Mouse (Mus musculus): Measurements from ENCODE around the gene Rasal3. TPM values are rescaled to one million over a fixed set of nuclear protein-coding genes. Genes with fewer than 3 reads are reported as not detected.

Rasal3 gene
- total RNA-seq (2021): 1.7 and 18.1 TPM in 2 replicates
- long read RNA-seq, experiment 1, partial matches to known transcripts: 1 of 7 reads
- long read RNA-seq, experiment 1, other reads (novel, unspliced or antisense): 3 of 7 reads
- long read RNA-seq, experiment 2, partial matches to known transcripts: 0 of 5 reads
- long read RNA-seq, experiment 2, other reads (novel, unspliced or antisense): 4 of 5 reads

DNA sequence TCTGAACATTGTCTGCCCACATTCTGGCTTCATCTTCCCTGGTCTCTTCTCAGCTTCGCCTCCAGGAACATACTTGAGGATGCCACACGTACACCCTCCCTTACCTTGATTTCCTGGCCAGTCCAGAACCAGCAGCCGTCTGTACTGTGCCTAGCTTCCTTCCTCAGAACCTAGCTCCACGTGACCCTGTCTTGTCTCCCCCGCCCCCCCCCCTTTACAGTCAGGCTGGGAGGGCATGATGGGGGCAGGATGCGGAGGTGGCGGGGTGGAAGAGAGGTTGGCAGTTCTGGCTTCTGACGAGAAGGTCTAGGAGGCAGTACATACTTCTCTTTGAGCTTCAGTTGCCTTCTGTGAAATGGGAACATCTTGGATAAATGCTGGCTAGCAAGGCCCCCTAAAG is at the start of gene Rasal3:
Gene Rasal3 (minus strand): TSS at position 167 of the 400 bp plus-strand sequence.
- DNase-seq: no peak

DNA sequence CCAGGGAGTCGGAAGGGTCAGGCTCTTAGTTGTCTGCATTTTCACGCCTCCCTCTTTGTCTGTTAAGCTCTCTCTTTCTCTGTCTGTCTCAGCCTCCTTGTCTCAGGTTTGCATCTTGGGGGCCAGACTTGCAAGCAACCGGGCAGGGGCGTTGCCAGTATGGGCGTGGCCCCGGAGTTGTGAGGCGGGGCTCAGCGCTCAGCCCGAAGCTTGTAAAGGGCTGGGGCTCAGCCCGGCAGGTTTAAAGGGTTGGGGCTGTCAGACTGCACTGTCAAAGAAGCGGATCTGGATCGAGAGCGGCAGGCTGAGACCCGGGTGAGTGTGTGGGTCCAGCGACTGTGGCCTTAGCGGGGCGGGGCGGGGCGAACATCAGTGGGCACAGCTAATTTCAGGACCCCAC is 49.1 kb upstream of the Rasal3 start, which contains the start of gene Cyp4f39:
Gene Cyp4f39 (plus strand): TSS at position 242 of the 400 bp plus-strand sequence.
- peak; percentile 46 for DNase-seq

DNA sequence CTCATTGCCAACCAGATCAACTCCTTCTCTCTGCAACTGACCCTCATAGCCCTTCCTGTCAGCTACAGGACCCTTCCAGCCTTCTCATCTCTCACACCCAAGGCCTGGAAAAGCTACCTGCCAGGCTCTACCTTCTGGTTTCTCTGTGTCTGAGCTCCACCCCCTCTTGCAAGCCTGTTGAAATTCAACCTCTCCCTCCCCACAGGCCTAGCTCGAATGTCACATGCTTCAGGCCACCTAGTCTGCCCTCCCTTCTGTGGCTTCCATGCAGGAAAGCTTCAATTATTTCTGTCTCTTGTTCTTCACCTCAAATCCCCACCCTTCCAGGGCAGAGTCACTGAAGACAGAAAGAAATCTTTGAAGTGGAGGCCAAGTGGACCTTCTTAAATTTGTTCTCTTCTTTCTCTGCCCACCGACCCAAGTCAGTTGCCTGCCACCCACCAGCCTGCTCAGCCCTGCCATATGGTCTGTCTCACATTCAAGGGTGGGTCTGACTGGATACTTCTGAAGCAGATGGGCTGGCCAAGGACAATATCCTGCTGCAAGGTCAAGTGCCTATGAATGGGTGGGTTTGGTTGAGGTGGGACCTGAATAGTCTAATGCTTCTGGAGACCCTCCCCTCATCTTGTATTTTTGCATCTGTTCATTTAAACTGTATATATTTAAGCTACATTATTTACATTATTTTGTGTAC is 47.6 kb upstream of the Rasal3 start:
- no peak for DNase-seq

DNA sequence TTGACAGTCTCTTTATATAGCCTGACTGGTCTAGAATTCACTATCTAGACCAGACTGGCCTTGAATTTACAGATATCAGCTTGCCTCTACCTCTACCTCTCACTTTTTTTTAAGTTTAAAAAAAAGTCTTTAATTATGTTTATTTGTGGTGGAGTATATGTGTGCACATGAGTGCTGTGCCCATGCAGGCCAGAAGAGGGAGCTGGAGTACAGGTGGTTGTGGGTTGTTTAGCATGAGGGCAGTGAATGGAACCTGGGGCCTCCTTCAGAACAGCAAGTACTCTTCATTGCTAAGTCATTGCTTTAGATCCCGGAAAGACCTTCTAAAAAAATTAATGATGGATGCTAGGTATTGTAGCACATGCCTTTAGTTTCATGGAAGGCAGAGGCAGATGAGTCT is 45.7 kb upstream of the Rasal3 start:
- no peak for DNase-seq

DNA sequence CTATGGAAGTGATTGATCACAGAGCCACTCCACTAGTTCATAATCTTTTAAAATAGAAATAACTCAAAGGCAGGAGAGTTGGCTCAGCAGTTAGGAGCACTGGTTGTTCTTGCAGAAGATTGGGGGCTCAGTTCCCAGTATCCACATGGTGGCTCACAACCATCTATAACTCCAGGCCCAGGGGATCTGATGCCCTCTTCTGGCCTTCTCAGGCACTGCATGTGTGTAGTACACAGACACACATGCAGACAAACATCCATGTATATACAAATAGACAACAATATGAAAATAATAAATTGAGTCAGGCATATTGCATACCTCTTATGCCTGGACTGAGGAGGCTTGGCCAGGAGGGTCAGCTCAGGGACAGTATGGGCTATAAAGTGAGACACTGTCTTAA is 43.8 kb upstream of the Rasal3 start:
- no peak for DNase-seq

DNA sequence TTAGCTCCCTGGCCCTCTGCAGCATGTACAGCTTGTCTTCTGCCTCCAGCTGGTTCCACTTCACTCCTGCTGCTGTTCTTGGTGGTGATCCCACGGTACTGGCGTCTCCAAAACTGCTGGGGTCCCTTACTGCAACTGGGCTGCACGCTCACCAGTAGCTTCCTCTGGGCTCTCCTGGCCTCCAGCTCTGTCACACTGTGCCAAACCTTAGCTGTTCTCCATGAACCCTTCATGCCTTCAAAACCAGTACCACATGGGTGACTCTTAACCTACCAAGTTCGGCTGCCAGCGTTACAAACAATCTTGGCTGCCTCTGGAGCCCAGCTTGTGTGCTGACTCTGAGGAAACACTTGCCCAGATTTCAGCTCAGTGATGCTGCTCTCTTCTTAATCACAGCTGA is 41.6 kb upstream of the Rasal3 start:
- peak; percentile 60 for DNase-seq

DNA sequence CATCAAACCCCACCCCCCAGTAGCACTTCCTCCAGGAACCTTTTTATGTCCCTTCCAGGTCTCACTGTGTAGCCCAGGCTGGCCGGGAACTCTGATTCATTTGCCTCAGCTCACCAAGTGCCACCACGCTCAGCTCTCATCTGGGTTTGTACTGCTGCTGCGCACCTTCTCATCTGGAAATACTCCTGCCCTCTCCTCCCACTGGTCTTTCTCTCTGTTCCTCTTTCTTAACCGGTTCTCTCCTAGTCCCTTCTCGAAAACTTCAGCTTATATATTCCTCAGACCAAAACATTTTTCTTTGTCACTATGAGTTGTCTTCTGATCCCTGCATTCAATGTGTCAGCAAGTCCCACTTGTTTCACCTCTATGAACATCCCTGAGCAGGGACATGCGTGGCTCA is 39.9 kb upstream of the Rasal3 start:
- DNase-seq: no peak

DNA sequence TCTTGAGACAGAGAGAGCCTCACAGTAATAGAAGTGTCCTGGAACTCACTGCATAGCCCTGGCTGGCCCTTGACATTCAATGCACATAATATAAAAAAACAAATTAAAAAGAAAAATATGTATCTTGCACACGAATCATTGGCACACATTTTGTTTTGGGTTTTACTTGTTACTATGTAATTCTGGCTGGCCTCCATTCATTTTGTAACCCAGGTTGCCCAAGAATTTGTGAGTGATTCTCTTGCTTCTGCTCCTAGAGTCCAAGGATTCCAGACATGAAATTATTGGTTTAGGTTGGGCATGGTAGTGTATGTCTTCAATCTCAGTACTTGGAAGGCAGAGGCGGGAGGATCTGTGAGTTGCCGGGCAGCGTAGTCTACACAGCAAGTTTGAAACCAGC is 33.7 kb upstream of the Rasal3 start:
- peak; percentile 38 for DNase-seq

DNA sequence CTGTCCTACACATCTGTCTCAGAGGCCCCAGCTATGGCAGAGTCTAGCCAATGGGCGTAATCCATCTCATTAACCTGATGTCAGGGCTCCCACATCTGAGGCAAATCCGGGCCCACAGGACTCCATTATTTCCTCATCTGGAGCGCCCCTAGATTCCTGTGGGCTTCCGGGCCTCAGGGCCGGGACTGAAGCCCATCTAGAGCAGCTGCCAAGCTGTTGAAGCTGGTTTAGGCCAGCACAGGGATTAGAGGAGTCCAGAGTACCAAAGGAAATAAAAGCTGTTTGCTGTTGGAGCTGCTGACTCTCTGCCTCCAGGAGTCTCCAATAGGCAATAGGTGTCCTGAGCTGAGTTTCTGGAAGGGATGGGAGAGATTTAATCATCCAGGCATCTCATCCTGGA is 31.8 kb upstream of the Rasal3 start:
- no peak for DNase-seq

DNA sequence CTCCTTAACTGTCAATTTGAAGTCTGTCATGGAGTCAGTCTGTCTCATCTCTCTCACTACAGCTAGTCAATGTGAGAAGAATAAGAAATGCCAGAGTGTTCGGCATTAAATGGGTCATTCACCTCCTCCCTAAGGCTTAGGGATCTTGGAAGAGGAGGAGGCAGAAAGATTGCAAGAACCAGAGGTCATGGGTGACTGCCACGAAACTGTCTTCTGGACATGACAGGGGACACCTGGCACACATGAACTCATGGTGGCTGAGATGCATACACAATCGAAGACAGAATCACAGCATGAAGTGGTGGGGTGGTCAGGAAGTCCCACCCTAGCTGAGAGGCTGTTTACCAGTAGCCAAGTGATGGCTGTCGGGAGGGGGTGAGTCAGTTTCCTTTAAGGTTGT is 30.9 kb upstream of the Rasal3 start:
- DNase-seq: no peak

DNA sequence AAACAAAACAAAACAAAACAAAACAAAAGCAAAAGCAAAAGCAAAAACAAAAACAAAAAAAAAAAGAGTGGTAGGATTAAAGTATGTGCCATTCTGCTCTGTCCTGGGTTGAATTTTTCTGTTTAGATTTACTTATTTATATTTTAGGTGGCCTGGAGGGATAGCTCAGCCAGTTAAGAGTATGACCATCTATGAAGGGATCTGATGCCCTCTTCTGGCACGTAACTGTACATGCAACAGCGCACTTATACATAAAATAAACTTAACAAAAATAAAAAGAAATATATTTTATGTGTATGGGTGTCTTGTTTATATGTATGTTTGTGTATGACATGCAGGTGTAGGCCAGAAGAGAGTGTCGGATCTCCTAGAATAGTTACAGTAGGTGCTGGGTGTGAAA is 28.6 kb upstream of the Rasal3 start:
- DNase-seq: no peak

DNA sequence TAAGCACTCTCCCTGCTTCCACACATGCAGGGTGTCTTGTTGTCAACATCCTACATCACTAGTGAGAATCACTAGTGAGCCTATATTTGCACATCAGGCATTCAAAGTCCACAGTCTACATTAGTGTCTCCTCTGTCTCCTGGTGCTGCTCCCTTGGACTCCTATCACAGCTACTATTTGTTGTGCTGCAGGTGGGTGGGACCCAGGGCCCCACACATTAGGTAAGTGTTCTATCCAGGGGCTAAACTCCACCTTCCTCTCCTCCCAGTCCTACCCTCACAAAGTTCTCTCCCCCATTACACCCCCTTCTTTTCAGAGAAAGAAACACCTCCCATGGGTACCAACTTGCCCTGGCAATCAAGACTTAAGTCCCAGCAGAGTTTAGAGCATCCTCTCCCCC is 23.2 kb upstream of the Rasal3 start:
- no peak for DNase-seq

DNA sequence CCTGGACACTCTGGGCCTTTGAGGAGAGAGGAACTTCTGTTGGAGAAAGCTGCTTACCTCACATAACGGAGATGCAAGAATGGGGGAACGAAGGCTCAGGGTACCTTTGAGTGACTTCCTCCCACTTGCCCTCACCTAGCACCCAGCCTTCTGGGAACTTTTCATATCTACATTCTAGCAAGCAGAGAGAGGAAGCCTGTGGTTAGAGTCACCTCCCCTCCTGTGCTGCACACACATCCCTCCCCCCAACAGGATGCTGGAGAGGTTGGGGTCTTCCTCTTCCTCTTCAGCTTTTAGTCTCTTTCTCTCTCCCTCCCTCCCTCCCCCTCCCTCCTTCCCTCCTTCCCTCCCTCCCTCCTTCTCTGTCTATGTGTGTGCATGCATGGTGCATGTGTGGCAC is 20.7 kb upstream of the Rasal3 start, which contains the start of gene Pglyrp2:
Gene Pglyrp2 (minus strand): TSS at position 134 of the 400 bp plus-strand sequence.
- no peak for DNase-seq

DNA sequence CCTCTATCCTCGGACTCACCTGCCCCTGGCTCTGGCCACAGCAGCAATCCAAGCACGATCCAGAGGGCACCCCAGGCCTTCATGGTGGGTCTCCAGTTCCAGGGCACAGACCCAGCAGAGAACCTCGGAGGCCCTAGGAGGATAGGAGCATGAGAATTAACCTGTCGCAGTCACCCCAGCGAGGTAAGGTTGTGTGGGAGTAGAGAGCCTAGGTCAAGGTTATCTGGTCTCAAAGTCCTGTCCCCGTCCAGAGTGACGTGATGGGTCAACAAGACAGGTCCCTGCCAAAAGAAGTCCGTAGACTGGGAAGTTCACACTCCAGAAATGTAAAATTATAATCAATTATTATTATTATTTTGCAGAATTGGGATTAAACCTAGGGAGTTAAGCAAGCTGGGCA is 17.4 kb upstream of the Rasal3 start:
- DNase-seq: no peak

DNA sequence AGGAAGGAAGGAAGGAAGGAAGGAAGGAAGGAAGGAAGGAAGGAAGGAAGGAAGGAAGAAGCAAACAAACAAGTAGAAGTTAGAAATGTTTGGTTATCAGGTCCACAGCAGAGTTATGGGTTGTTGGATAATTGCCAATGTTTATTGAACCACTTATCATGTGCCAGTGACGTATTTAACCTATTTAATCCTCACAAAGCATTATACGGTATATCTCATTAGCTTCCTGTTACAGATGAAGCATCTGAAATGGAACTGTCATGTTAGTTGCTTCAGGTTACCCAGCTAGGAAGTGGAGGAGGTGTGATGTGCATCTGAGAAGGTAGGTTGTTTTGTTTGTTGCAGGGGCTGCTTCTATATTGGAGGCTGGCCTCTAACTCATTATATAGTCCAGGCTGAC is 16.6 kb upstream of the Rasal3 start:
- DNase-seq: no peak

DNA sequence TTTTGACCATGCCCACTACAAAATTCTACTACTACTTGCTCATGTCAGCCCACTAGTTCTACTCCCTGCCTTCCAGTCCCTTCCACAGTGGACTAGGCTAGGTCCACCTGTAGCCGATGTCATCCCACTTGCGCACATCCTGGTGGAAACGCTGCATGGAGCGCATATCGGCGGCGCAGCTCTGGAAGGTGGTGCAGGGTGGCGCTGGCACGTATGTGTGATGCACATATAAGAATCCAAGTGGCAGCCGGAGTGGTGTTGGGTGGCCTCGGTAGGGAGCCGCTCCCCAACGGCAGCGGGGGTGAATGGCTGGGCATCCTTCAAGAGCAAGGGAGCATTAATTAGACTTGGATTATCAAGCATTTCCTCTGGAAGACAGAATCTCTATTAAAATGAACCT is 13.4 kb upstream of the Rasal3 start:
- no peak for DNase-seq

DNA sequence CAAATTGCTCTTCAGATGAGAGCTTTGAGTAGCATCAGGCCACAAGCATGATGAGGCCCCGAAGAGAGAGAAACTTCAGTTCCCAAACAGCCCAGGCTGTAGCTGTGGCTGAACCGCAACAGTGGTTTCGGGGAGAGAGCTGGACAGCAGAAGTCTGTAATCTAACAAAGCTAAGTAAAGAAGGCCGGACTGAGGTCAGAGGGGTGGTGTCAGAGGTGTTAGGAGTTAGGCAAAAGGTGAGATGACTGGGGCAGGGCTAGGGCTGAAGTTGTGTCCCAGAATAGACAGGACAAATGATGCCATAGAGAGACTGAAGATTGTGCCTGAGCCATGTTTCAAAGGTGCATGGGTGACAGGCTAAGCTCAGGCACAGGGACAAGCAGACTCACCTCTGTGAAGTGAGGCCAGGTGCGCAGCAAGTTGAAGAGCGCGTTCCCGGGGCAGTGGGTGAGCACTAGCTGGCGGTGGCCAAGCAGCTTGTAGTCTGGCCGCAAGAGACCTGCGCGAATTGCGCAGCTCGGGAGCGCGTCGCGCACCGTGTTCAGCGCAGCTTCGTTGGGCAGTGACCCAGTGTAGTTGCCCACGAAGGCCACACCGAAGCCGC is 12.1 kb upstream of the Rasal3 start:
- DNase-seq: no peak

DNA sequence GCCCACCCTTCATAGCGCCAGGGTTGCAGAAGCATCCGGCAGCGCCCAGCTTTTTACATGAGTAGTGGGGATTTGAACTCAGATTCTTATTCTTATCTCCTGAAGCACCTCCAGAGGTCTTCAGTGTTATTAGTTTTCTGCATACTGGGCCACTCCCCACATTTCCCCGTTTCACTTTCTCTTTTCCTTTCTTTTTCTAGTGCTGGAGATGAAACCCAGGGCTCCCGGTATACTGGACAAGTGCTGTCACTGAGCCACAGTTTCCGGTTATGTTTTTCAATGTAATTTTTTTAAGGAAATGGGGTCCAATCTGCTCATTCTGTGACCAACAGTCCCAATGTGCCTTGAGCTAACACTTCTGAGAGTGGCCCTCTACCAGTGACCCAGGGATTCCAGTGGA is 8.5 kb upstream of the Rasal3 start:
- no peak for DNase-seq

DNA sequence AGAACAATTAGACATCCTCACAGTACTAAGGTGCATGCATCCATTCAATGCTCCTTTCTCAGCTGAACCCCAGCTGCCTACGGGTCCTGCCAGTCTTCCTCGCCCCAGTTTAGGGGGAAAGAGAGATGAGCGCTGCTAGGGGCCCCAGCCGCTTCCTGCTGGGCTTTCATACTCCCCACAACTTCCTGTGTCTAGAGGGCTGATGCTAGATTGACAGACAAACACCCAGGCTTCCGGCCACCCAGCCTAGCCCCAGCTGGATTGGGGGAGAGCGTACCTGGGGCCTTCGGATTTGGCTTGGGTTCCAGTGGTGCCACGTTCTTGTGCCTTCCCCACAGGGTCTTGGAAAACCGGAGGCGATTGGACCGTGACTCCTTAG is 615 bp downstream of the Rasal3 start:
- no peak for DNase-seq

DNA sequence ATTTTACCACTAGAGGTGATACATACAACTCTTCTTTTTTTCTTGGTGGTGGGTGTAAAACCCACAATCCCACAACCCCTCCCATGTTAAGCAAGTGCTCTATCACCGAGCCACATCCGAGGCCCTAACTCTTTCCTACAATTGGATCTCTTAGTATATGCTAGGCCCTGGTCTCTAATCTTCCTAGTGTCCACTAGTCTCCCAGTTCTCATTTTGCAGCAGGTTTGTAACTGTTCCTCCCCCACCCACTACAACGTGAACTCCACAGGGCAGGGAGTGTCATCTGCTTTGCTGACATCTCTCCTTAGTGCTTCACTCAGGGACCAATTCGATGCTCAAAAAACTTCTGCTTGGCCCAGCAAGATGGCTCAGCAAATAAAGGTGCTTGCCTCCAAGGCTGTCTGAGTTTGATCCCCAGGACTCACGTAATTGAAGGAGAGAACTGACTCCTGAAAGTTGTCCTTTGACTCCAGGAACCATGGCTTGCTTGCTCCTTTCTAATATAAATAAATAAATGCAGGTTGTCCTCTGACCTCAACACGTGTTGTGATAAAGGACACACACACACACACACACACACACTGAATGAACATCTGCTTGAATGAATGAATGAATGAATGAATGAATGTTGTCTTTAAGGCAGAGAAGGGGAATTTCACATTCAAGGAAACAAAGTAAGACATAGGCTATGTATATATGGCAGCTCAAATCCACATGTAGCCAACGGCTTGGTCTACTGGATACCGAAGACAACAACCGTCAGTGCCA is 1.2 kb downstream of the Rasal3 start:
- no peak for DNase-seq

DNA sequence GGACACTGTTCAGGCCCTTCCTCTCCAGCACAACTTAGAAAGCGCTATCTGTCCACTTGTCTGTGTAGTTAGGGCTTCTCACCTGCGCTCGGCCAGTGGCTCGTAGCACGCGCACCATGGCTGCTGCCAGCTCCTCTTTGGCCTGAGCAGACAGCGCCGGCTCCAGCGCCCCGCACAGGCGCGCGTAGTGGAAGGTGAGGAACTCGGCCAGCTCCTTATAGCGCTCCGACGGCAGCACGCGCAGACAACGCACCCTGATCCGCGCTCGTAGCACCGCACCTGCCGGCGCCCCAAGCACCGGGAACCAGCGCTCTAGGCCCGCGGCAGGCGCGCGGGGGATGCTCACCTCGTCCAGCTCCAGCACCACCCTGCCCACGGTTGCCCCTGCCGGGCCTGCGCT is 7.1 kb downstream of the Rasal3 start:
- no peak for DNase-seq

DNA sequence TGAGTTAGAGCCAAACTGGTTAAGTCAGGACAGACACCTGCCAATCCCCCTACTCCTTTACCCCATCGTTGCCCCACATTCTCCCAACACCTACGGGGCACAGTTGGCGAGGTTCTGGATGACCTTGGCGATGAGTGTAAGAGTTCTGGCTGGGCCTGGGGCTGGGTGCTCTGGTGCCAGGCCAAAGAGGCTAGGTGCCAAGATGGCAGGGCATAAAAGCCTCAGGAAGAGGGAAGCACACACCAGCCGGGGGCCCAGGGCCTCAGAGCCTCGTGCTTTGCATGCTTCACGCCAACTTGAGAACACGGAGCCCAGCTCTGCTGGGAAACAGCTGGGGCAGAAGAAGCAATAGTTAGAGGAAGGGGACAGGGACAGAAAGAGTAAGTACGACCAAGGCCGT is 9.4 kb downstream of the Rasal3 start:
- peak; percentile 48 for DNase-seq

DNA sequence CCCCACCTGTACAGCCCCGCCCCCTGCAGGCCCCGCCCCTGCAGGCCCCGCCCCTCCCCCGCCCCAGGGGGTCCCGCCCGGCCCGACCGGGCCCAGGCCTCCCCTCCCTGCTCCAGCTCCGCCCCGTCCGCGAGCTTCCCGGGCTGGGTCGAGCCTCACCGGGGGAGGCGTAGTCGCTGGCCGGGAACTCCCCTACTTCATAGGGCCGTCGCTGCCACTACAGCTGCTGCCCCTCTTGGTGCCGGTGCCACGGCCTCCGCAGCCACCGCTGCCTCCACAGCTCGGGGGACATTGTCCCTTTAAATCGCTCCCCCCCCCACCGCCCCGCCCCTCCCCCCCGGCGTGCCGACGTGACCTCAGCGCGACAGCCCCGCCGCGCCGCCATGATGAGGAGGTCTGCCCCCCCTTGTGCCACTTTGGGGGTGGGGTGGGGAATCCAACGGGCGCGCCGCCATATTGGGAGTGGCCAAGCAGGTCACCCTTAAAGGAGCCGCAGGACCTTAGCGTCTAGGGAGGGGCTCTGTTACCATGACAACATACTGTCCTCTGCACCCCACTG is 14.2 kb downstream of the Rasal3 start, which contains the start of gene Wiz:
Gene Wiz (minus strand): TSS at position 339 of the 559 bp plus-strand sequence.
- peak; percentile 98 for DNase-seq
